Mouse (Mus musculus): ENCODE data around the gene Slc7a7. TPM values are rescaled to one million over a fixed set of nuclear protein-coding genes. Genes with fewer than 3 reads are reported as not detected.

The Slc7a7 gene
- total and polyA plus RNA-seq, 3 experiments, result 20.1 to 65.6 TPM; not detected in 1

- H3K4me1 ChIP-seq (ENCODE audit: control insufficient read depth in 1 of 2, insufficient read depth in 2 of 2, low read length in 2 of 2), result peaks cover 3 to 18% of the 10 kb centered on the region in 2 experiments
- H3K36me3 ChIP-seq (ENCODE audit: control insufficient read depth in 1 of 2, insufficient read depth in 2 of 2, low read length in 2 of 2), result peaks cover 1 to 13% of the 10 kb centered on the region in 2 experiments; a peak in 3 of 4 replicates
- no peaks in the 10 kb centered on the region for H3K27me3 ChIP-seq (ENCODE audit: control insufficient read depth in 1 of 2, insufficient read depth in 2 of 2, low read length in 2 of 2)
- H3K9ac ChIP-seq (ENCODE audit: control insufficient read depth, low read depth, low read length, poor library complexity, severe bottlenecking), result peak overlapping the region; percentile 17; the same call in 1 of the 2 replicates
- no peaks in the 10 kb centered on the region for H3K9me3 ChIP-seq (replicated peaks; ENCODE audit: insufficient read depth, low read length)
- peak overlapping the region; percentile 64 to 75 for H3K4me3 ChIP-seq (ENCODE audit: control insufficient read depth in 1 of 2, insufficient read depth in 1 of 2, low read depth in 2 of 2, low read length in 2 of 2)
- TF ChIP-seq BHLHE40 (IDR thresholded peaks at IDR 0.05; ENCODE audit: borderline replicate concordance, low read depth, low read length) (no peak), SMC3 (IDR thresholded peaks at IDR 0.05; ENCODE audit: low read depth, low read length) (no peak), HCFC1 (IDR thresholded peaks at IDR 0.05; ENCODE audit: low read depth, low read length) (no peak), CHD1 (IDR thresholded peaks at IDR 0.05; ENCODE audit: low read depth, low read length) (no peak), POLR2AphosphoS5 (IDR thresholded peaks at IDR 0.05; ENCODE audit: borderline replicate concordance, low read depth, low read length) (no peak), E2F4 (IDR thresholded peaks at IDR 0.05; ENCODE audit: borderline replicate concordance, low read depth, low read length) (no peak), ELF1 (IDR thresholded peaks at IDR 0.05; ENCODE audit: low read depth, low read length) (no peak), MXI1 (IDR thresholded peaks at IDR 0.05; ENCODE audit: low read depth, low read length) (no peak), ZMIZ1 (IDR thresholded peaks at IDR 0.05; ENCODE audit: low read depth, low read length) (no peak)
- peak overlapping the region; percentile 89; the same call in 1 of the 2 replicates for H3K27ac ChIP-seq (ENCODE audit: control insufficient read depth, low read depth, low read length)
- H3K79me2 ChIP-seq (ENCODE audit: control insufficient read depth, insufficient read depth, low read length, poor library complexity), result peaks cover 12% of the 10 kb centered on the region
- DNase-seq (ENCODE audit: low read depth, low spot score), result no peak
Measured at GRCm38 (mm10) chr14:54416229-54416775, 1.3 kb downstream of the Slc7a7 start.

GRCm38 (mm10) chr14:54415241-54416020 lies 2.1 kb downstream of the Slc7a7 start:
- Histone ChIP-seq H3K36me3 (ENCODE audit: control insufficient read depth in 1 of 2, insufficient read depth in 2 of 2, low read length in 2 of 2) (peaks cover 2 to 13% of the 10 kb centered on the region in 2 experiments; a peak in 3 of 4 replicates), H3K79me2 (ENCODE audit: control insufficient read depth, insufficient read depth, low read length, poor library complexity) (peaks cover 12% of the 10 kb centered on the region), H3K9ac (ENCODE audit: control insufficient read depth, low read depth, low read length, poor library complexity, severe bottlenecking) (no peak overlapping the region), H3K27ac (ENCODE audit: control insufficient read depth, low read depth, low read length) (no peak overlapping the region), H3K4me3 (ENCODE audit: control insufficient read depth in 1 of 2, insufficient read depth in 1 of 2, low read depth in 2 of 2, low read length in 2 of 2) (no peak overlapping the region), H3K27me3 (ENCODE audit: control insufficient read depth in 1 of 2, insufficient read depth in 2 of 2, low read length in 2 of 2) (no peaks in the 10 kb centered on the region), H3K9me3 (replicated peaks; ENCODE audit: insufficient read depth, low read length) (no peaks in the 10 kb centered on the region), H3K4me1 (ENCODE audit: control insufficient read depth in 1 of 2, insufficient read depth in 2 of 2, low read length in 2 of 2) (peaks cover 3 to 18% of the 10 kb centered on the region in 2 experiments)
- no peak for DNase-seq (ENCODE audit: low read depth, low spot score)
- TF ChIP-seq TBP (IDR thresholded peaks at IDR 0.05; ENCODE audit: low read depth, low read length), result no peak
- TF ChIP-seq ETS1 (IDR thresholded peaks at IDR 0.05; ENCODE audit: low read depth, low read length), result peak; percentile 27; the same call in 1 of the 2 replicates
